Mouse (Mus musculus) kidney, adult 9 months (tissue): ENCODE data around the gene Tdo2.
A peak's percentile ranks its signal among the peaks of the same experiment; 100 is the strongest.

Experiments
- DNase-seq: peaks from one replicate; pipeline ENCODE4 v3.0.0; 2022

The Tdo2 gene

DNA sequence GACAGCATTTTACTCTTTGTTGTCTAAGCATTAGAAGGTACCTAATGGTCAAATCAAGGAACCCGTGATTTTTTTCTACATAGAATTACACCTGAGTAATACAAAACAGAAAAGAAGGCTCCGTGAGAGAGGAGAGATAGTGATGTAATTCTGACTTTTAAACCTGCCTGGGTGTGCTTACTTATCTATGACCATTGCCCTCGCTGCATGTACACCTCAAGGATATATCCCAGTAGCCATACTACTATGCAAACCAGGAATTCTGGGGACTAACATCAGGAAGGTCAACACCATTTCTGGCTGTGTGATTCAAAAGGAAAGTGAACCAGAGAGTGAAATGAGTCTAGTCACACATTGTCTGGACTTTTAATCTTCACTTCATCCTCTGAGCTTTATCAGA, 33.7 kb downstream of the Tdo2 start:
- no peak for DNase-seq

DNA sequence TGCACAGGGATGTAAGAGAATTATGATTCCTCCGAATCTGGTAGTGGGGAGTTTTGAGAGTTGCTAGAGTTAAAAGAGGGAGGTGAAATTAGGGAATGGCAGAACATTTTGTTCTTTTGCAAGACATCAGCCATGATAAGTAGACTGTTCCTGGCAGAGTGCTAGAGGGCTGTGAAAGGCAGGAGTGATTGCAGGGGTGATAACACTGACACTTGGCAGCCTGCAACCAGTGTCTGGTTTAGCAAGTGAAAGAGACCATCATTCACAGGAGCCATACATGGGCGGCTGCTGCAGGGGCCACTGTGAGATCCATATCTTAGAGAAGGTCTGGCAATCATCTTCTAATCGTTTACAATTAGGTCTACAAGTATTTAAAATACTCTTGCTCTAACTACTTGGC, 37.1 kb downstream of the Tdo2 start:
- no peak for DNase-seq

DNA sequence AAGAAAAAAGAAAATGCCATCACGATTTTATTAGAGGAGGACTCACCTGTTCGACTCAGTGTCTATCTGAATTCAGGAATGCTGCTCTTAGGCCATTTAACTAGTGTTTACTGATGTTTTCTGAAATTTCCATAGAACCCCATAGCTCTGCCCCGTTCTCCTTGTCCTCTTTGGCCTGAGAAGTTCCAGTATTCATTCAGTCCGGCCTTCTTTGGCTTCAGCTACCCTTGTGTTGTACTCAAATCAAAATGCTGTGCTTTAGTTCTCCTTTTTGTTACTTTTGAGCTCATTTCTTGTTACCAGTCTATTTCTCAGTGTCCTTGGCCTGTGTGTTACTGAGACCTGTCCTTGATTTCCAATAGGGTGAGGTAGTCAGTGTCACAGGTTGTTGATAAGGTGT, 42.7 kb downstream of the Tdo2 start:
- DNase-seq, result no peak

DNA sequence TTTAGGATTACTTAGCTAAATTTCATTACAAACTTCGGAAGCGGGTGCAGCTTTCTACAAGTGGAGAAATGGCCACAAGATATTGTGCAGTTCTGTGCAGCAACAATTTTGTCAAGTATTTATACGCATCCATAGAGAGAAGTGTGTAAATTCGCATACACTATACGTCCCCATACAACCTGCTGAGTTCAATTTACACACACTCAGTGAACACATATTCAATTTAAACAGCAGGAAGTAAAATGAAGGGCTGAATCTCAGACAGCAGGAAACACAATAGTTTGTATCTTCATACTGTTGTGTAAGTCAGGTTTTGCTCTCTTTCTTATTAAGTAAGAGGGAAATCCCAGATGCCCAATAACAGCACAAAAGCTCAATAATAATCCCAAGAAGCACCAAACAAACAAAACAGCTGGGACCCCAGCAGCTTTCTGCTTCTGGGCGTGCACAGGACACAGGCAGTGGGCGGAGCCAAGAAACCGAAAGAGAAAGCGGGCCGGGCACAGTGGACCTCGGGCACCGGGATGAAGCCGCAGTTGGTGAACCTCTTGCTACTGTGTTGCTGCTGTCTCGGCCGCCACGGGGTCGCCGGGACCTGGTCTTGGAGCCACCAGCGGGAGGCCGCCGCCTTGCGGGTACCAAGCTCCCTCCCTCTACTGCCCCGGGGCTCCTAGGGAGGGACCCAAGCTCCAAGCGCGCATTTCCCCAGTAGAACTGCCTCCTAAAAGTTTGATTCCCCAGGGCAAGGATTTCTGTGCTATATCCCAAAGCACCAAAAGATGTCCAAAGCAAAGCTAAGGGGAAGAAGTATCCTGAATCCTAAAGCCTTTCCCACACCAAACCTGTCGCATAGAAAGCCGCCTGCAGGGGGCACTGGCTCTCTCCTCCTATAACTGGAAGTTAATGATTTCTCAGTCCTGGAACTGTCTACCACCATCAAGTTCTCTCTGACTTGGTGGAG, 43.6 kb downstream of the Tdo2 start, which contains the start of gene Ctso:
TSS of gene Ctso (plus strand) at position 461 of the 961 bp plus-strand sequence.
- DNase-seq, result peak; percentile 93

DNA sequence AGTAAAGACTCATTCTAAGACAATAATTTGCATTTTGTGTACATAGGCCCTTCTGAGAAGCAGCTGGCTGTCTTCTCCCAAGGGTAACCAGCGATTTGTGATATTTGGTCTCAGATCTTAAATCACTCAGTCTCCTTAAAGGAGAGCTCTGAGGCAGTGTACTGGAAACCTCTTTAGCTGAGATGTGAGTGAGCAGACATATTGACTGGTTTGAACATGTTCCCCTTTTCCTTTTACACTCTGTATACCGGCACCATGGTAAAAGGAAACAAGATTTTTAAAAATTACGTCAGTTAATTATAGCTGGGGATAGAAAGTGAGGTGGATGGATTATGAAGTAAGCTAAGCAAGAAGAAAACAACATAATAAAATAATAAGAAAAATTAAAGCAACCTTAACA, 44.3 kb downstream of the Tdo2 start:
- DNase-seq, result no peak

DNA sequence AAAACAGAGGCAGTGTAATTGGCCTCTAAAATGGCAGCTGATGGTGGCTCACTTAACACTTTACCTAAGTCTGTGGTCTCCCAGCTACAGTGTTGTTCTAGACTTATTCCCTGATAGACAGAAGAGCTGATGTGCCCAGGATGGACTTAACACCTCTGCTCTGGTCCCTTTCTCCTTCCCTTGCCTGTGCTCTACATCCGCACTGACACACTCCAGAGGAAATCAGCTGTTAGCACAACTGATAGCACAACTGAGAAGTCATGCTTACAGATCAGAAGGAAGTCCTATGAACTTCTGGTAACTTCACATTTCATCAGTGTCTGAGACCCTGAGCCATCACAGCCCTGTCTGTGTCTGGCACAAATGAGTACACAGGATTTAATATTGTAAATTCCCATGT, 46.9 kb downstream of the Tdo2 start:
- DNase-seq, result no peak

DNA sequence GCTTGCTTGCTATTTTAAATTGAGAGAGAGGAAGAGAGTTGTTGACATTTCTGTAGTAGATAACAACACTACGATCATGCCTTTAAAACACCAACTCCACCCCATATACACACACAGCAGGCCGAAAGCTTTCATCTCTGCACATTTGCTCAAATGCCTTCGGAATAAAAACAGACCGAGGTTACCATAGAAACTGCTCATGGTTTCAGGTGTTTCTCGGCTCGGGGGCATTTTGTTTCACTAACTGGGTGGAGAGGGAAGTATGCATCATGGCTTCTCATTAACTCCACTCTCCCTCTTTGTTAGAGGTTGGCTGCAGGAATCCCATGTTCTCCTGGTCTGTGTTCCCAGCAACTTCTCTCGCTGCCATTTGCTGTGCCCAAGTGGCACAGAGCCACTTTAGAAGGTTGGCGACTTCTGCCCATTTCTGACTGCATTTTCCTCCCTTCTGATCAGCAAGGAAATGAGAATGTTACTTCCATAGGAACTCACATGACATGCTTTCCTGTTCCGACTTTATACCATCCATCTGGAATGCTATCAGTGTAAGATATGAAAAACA, 49.2 kb downstream of the Tdo2 start:
- no peak for DNase-seq

DNA sequence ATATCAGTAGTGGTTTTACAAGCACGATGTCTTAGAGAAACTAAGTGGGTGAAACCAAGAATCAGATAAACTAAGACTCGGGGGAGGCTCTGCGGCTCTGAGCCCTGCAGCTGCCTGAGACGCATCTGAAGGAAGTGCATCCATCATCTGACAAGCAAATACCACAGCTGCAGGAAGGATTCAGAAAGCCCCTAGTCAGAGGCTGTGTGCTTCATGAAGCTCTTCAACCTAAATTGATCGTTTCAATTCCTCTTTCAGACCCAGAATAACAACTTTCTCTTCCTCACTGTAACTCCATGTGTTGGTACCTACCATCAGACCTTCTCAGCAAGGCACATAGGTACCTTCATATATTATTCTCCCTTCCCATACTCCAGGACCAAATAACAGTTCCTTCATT, 50.1 kb downstream of the Tdo2 start:
- DNase-seq, result no peak

DNA sequence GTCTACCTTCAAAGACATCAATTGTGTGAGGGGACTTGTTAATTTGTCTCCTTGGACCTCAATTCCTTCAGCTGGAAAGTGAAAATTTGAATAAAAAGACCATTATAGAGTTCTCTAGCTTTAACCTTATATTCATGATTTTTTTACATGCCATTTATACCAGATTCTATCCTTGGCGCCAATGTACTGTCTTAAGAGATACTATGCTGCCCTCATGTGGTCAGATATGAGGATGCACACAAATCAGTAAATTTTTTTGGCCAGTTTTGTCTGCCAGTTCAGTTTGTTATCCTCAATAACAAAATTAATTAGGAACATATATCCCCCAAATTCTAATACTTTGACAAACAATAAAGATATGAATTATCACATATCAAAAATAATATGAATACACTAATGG, 51.1 kb downstream of the Tdo2 start:
- DNase-seq, result peak; percentile 73

DNA sequence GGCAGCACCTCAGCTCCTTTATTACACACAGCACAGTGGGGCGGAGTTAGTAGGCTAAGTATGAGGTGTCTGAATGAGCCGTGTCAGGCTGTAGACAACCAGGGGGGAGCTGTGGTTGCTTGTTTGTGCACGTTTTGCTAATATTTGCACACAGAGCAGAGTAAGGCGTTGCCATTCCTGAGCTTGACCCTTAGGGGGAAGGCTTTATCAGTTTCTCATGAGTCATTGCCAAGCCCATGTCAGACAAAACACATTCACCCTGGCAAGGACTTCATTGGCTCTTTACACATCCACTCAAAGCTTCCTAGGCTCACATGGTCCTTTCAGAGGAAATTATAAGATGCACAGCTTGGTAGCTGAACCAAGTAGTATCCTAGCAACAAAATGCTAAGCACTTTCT, 53.1 kb downstream of the Tdo2 start:
- no peak for DNase-seq

DNA sequence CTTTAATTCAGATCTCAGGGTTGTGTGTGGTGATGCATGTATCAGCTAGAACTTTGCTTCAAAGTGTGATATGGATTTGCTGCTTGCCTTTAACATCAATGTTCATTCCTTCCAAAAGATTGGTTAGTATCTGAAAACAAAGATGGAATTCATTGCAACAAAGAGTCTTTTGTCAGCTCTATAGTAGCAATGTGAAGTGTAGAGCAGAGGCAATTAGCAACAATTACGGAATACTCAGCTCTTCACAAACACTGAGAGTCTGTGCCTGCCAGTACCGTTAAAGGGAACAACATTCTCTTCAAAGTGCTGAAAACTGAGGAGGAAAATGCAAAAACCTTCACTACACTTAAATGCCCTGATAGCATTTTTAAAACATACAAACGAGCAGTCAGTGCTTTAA, 56.3 kb downstream of the Tdo2 start:
- no peak for DNase-seq

DNA sequence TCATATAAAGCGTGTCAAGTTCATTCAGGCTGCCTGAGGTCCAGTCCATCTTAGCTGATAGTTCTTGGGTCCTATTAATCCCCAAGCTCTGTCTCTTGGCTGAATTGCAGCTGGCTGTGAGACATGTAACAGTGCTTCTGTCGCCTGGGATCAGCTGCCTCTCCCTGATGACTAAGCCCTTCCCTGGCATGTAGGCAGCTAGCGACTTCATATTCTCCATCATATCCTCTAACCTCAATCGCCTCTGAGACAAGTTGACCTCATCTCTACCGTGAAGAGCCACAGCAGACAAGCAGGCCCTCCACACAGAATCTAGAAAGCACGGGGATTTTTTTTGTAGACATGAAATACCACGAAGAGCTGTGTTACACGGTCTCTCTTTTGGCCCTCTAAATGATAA, 57.8 kb downstream of the Tdo2 start:
- no peak for DNase-seq

DNA sequence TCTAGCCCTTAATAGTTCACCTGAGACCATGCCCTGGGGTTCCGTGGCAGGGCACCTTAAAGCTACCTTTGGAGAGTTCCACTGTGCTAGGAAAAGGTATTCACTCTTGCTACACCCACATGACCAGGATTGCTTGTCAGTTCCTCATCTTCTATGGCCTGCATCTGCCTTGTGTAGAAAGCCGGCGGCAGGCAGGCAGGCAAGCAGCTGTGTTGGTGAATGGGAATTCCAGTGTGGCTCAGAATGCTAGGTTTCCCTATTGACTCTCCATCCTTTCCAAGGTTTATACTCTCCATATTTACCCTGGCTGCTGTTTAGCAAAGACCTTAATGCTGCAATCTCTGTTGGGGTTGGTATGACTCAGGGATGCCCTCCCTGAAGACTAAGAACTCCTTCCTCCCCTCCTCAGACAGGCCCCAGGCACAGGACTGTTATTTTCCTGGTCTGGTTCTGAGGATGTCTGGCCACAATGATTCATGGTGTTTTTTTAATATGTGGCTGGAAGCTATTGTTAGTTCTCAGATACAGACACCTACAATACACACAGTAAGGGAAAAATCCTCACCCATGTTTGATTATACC, 58.6 kb downstream of the Tdo2 start:
- DNase-seq, result no peak

DNA sequence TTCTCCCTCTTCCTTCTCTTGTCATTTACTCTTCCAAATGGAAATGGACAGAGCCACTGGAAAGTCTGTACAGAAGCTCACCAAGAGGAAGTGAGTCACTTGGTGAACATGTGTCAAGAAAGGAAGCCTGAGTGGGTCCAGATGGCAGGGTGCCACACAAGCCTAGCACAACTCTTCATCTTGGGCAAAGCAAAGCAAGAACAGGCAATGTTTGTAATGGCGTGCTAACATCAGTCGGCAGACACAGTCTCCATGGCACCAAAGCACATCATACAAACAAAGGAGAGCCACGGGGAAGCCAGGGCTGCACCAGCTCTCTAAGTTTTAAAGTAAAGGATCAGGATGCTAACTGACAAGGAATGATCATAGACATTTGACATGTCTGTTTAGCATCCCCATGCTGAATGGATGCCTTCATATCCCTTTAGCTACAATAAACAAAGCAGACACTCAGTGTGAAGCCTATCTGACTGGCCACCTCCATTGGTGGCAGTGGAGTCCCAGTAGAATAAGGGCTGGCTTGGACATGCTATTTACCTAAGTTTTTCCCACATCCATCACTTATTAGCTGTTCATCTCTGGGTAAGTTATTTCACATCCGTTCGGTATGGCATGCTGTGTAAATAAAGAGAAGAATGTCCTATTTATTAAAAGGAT, 59.8 kb downstream of the Tdo2 start:
- DNase-seq, result no peak

DNA sequence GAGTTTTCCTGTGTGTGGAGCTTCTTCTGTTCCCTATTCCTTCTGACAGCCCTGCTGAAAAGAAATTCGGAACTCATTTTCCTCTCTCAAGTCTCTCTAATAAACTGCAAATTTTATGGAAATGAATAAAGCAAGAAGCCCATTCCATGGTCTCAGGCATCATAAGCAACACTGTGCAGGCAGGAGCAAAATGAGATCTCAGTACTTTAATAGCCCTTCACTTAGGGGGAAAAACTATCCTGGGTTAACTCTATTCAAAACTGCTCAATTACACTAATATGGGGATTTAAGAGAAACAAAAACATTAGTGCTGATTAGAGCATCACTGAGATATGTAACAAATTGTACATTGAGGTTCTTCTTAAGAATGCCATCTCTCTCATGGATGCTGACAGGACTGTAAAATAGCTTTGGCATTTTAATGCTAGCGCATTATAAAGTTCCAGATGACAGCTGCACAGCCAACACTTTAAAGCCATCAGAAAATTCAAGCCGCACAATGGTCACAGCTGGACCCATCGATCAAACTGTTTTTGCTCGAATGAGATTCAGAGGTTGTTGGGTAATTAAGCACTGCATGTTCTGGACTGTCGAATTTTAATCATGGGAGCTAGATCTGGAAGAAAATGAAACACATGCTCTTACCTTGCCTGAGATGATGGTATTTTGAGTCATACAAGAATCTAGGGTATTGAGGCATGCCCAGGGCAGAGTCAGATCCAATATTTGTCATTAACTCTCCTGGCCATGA, 65.5 kb downstream of the Tdo2 start:
- DNase-seq, result no peak
